Mouse (Mus musculus) liver, embryonic 11.5 days (tissue): ENCODE results near the gene 1700113H08Rik. TPM values are rescaled to one million over a fixed set of nuclear protein-coding genes. Genes with fewer than 3 reads are reported as not detected.

ENCODE experiments used
- polyA plus RNA-seq: library from polyadenylated mRNA; unstranded; fragments of >200 nt; fragmentation: Nextera tagmentation; extraction: Ambion mirVana; gene quantifications from 2 replicates; pipeline ENCODE4 v1.2.1, GENCODE M21; 2014

Gene 1700113H08Rik
- polyA plus RNA-seq, 1 experiment from 2014 or later = not detected

Other genes starting within 250 kb of the 1700113H08Rik start
- gene Stab2, start 50.0 kb upstream of the 1700113H08Rik start, polyA plus RNA-seq = 24.2 and 27.2 TPM in 2 replicates